Mouse (Mus musculus) spleen, embryonic (tissue): ENCODE data around the gene Arhgap10.

ENCODE experiments used
- CTCF ChIA-PET: fragments of 350-600 bp; sonication (Branson Sonifier 250); formaldehyde crosslinking; loops from one replicate; lab custom pipeline; 2022; lab: Charles Lee

The Arhgap10 gene

GRCm38 (mm10) chr8:77488215-77488606, 29.5 kb downstream of the Arhgap10 start:
- CTCF ChIA-PET, result no interaction called here

DNA sequence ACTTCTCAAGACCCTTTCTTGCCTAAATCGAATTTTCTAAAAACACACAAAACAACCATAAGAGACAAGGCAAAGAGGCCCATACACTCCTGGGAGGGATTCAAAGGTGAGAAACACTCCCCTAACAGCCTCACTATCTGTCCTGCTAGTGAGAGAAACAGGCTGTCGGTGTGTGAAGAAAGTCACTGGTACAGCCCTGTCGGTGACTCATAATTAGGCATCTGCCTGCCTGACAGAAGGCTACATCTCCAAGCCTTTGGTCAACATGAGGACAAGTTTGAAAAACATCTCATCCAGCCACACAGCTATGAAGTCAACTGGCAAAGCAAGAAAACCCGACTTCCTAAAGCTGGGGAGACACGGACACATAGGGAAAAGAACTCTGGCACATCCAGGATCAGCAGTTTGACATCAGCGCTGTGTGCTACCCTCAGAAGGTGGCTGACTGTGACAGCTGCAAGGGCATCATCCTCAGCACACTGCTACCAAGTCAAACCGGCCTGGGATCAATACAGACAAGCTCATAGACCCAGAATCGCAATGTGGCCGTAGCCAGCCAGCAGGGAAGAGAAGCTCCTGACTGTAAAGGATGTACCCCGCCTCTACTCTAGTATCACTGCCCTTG, 30.1 kb downstream of the Arhgap10 start:
- CTCF ChIA-PET, result no interaction called here

DNA sequence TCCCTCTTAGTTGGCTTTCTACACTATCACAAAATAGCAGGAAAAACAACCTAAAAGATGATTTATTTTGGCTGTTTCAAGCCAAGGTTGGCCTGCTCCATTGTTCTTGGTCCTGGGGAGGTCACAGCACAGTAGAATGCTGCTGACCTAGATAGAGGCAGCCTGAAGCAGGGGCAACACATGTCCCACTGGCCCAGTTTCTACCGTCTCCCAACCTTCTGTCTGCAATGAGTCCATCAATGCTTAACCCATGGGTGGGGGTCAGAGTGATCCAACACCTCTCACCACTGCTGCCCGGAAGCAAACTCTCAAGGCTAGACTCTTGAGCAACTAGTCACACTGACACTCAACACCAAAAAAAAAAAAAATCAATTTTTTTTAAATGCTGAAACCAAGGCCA, 31.0 kb downstream of the Arhgap10 start:
- CTCF ChIA-PET, result no interaction called here

- CTCF ChIA-PET, result no interaction called here
Measured at GRCm38 (mm10) chr8:77484817-77485216, 32.9 kb downstream of the Arhgap10 start.

DNA sequence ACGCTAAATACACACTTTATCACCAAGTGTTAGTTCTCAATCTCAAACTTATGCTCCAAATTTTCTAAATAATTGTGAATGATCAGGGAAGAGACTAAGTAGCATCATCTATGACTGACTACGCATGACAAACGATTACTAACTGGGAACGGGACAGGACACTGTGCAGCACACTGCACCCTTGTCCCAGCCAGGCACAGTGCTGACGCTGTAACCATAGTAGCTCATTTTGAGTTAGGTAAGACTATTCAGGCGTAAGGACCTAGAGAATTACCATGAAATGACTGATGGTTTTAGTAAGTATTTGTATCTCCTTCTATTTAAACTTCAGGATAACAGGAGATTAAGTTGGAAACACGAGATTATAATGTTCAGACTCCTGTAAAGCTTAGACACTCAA, 33.5 kb downstream of the Arhgap10 start:
- CTCF ChIA-PET, result no interaction called here

DNA sequence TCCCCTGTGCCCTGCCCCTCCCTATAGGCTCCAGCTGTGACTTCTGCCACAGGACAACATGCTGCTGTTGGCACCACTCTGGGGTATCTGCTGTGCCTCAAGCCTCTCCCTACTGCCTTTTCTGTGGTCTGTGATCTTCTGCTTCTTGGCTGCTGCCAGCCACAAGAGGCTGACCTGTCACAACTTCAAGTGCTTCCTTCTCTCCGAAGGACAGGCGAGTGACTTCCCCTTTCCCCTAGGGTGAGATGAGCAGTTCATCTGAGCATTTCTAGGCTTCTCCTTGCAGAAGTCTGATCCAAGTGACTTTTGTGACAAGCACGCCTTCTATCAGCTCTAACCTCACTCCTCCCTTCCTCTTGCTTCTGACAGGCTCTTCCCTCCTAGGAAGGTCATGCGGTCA, 34.1 kb downstream of the Arhgap10 start:
- CTCF ChIA-PET, result no interaction called here

DNA sequence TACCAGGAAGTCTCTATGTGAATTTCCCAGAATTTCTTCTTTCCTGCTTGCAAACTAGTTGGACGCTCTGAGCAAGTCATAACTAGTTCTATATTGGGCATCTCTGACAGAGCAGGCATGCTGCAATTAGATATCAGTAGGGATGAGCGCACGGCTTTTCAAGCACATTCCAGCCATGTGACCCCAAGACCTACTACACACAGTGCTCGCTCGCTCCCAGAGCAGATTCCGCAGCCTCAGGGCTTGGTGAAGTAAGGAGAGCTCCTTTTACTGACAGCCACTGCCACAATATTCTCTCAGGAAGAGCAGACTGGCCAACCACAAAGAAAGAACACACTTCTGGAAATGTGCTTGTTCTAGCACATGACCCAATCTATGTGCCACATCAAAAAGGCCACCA, 36.0 kb downstream of the Arhgap10 start:
- CTCF ChIA-PET, result no interaction called here

- CTCF ChIA-PET, result no interaction called here
Measured at GRCm38 (mm10) chr8:77479995-77480394, 37.8 kb downstream of the Arhgap10 start.

GRCm38 (mm10) chr8:77478913-77479273, 38.9 kb downstream of the Arhgap10 start:
- CTCF ChIA-PET, result no interaction called here

DNA sequence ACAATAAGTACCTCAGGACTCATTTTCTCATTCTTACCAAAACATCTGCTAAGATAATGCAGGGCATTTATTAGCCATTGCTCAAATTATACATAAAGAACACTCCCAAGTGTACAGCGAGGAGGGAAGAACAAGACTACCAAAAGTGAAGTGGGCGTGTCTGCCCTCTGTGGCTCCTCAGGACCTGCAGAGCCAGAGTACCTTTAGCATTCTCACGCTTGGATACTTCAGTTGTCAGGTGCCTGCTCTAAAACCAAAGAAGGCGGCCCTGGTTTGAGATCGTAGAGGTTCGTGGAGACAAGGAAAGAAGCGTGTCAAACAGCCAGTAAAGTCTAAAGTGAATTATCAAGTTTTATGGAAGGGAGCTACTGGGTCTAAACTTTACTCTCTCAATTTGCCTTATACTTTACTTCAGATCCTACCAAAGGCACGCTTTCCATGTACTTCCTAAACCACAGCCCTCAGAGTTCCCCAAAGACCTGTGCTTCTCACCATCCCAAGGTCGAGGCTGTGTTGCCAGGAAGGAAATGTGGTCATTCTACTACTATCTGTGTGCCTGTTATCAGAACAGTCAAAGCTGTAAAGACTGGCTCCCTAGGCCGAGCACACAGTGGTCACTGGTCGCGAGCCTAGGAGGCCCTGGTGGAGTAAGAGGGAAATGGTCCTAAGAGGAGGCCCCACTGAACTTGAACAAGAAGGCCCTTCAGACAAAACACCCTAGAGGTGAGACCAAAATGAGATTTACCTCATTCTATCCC, 39.4 kb downstream of the Arhgap10 start:
- CTCF ChIA-PET, result no interaction called here

- CTCF ChIA-PET, result no interaction called here
Measured at GRCm38 (mm10) chr8:77477684-77478083, 40.1 kb downstream of the Arhgap10 start.

GRCm38 (mm10) chr8:77474614-77475013, 43.1 kb downstream of the Arhgap10 start:
- CTCF ChIA-PET, result no interaction called here

- CTCF ChIA-PET, result no interaction called here
Measured at GRCm38 (mm10) chr8:77473773-77474172, 44.0 kb downstream of the Arhgap10 start.

DNA sequence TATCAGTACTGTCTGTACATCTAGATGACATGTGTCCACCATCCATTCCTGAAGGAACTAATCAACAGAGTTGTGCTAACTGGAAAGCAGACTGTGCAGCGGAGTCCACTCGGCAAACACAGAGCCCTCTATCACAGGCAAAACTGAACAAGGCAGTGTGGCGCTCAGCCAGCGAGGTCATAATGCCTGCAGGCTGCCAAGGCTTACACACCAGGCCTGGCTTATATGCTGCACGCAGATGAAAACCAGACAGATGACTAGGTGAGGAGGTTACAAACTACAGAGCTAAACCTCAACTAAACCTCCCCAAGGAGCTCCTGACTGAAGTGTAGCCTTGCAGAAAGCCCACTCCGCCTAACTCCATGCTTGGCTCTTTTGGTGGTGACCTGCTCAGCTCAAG, 44.4 kb downstream of the Arhgap10 start:
- CTCF ChIA-PET, result no interaction called here

GRCm38 (mm10) chr8:77461392-77461791, 56.4 kb downstream of the Arhgap10 start:
- CTCF ChIA-PET, result no interaction called here

DNA sequence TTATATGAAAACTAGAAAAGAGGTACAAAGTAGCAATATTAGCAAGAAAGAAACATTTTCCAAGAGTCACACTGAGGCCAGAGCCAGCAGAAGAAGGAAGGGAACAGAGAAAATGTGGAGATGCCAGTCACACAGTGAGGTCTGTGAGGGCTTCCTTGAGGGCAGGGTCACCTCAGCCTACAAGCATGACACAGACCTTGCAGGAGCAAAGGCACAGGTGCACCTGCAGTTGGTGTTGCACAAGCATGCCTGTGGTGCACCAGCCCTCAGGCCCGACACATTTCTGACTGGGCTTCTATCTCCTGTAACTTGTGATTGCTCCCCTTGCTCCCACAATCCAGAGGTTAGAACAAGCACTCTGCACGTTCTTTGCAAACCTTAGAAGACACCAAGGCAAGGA, 57.4 kb downstream of the Arhgap10 start:
- CTCF ChIA-PET, result no interaction called here

GRCm38 (mm10) chr8:77459696-77460095, 58.1 kb downstream of the Arhgap10 start:
- CTCF ChIA-PET, result no interaction called here

- CTCF ChIA-PET, result no interaction called here
Measured at GRCm38 (mm10) chr8:77458575-77458974, 59.2 kb downstream of the Arhgap10 start.

GRCm38 (mm10) chr8:77456263-77456662, 61.5 kb downstream of the Arhgap10 start:
- CTCF ChIA-PET, result interaction anchor here (0.6 kb wide), 1 partner anchor 158 kb away, joined by 3 read pairs; no protein-coding TSS in a partner anchor

DNA sequence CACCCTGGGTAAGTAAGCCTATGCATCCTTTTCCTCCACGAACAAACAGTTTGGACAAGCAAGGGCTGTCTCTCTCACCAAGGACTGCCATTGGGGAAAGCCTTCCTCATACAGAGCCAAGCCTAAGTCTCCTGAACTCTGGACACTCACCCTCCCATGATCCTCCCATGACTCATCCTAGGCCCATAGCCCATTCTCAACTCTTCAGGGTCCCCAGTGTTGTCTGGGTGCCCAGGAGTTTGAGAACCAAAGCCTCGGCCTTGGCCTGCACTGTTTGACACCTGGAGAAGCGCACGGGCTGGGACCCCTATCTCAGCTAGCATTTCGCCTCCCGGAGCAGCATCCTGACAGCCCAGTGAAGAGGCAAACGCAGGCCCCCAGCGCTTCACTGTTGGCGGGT, 63.9 kb downstream of the Arhgap10 start:
- CTCF ChIA-PET, result no interaction called here

GRCm38 (mm10) chr8:77451466-77452382, 66.0 kb downstream of the Arhgap10 start:
- CTCF ChIA-PET, result no interaction called here

DNA sequence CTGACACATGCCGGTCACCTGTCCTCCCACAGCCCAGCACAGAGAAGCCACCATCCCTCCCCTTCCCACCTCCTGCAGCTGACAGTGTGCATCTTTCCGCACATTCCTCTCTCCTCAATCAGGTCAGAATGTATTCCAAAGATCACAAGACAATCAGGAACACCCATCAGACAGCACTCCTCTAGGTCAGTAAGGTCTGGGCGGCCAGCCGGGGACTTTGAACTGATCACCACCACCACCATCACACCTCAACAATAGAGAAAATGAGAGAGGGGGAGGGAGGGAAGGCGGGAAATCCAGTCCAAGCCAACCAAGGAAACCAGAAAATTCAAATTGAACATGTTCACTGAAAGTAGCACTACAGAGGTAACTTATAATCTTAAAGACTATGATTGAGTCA, 66.7 kb downstream of the Arhgap10 start:
- CTCF ChIA-PET, result no interaction called here
